Mouse (Mus musculus) kidney, adult 2 months (tissue): ENCODE measurements around the gene Six6.

Source experiments
- CTCF ChIP-seq: fragments of 200-500 bp; conservative IDR thresholded peaks from 2 replicates; pipeline ENCODE4 v1.5.1; 2011; ENCODE audit warnings: low read depth, mild to moderate bottlenecking, control low read depth, low read length, moderate library complexity, mixed read lengths; ENCODE audit not compliant: insufficient read depth, insufficient read length
- POLR2A ChIP-seq: fragments of 200-500 bp; IDR thresholded peaks from one replicate; pipeline ENCODE4 v1.6.1; 2011; ENCODE audit warnings: low read depth, low read length, control low read depth

DNA sequence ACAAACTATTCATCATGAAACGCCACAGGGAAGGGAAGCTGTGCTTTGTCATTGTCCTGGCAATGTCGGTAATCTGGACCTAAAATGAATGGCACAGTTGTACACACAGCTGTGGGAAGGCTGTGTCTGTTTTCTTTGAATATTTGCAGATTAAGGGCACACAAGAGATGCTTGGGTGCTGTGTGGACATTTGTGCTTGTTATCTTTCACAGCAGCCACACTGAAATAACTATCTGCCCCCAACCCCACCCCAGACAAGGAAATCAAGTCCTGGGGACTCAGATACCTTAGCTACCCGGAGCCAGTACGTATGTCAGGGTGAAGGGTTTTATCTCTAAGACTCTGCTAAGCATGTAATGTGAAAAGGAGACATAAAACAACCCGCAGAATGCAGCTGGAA lies 39.5 kb downstream of the Six6 start:
- TF ChIP-seq CTCF (no peak), POLR2A (no peak)
